Mouse (Mus musculus): ENCODE measurements around the gene Gpatch3. TPM values are rescaled to one million over a fixed set of nuclear protein-coding genes. Genes with fewer than 3 reads are reported as not detected.

Gene Gpatch3
- polyA plus RNA-seq, 1 experiment from 2014 or later: 6.3 TPM

DNA sequence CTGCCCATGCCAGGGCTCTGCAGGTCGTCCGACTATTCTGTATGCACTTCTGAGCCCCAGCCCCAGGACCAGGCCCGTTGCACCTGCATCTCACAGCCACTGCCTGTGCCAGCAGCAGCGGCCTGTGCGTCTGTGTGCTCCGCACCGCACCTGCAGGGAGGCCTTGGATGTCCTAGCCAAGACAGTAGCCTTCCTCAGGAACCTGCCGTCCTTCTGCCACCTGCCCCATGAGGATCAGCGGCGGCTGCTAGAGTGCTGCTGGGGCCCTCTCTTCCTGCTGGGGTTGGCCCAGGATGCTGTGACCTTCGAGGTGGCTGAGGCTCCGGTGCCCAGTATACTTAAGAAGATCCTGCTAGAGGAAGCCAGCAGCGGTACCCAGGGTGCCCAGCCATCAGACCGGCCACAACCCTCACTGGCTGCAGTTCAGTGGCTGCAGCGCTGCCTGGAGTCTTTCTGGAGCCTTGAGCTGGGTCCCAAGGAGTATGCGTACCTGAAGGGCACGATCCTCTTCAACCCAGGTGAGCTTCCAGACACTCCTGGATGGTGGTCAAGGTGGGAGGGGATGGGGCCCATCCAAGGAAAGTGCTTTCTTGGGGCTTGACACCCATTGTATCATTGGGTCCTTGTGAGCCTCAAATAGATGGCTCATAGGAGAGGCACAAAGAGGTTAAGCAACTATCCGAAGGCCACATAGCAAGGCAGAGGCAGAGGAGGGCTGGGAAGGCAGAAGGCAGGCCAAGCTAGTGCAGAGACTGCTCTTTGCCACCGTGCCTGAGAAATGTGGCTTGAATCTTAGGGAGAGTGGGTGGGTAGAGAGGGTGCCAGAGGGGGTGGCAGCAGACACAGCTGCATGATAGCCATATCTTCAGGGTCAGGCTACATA lies 20.9 kb upstream of the Gpatch3 start:
- ATAC-seq (ENCODE audit: low read depth) (no peak), DNase-seq (ENCODE audit: low spot score) (no peak)
- Histone ChIP-seq H3K27ac (replicated peaks; ENCODE audit: low read depth, low read length) (no peak overlapping the region), H3K9me3 (ENCODE audit: control insufficient read depth, low read length) (no peaks in the 10 kb centered on the region), H3K36me3 (ENCODE audit: control insufficient read depth, insufficient read depth, low read length) (no peaks in the 10 kb centered on the region), H3K27me3 (replicated peaks; ENCODE audit: control insufficient read depth, insufficient read depth, low read length) (no peaks in the 10 kb centered on the region), H3K9ac (ENCODE audit: low read depth, low read length) (no peak overlapping the region), H3K4me1 (ENCODE audit: control insufficient read depth, insufficient read depth, low read length) (no peaks in the 10 kb centered on the region), H3K4me2 (ENCODE audit: low read depth, low read length) (no peak overlapping the region), H3K4me3 (ENCODE audit: low read depth, low read length) (no peak overlapping the region)
- WGBS: 74% methylated on average over 19 of the region's 19 CpGs

DNA sequence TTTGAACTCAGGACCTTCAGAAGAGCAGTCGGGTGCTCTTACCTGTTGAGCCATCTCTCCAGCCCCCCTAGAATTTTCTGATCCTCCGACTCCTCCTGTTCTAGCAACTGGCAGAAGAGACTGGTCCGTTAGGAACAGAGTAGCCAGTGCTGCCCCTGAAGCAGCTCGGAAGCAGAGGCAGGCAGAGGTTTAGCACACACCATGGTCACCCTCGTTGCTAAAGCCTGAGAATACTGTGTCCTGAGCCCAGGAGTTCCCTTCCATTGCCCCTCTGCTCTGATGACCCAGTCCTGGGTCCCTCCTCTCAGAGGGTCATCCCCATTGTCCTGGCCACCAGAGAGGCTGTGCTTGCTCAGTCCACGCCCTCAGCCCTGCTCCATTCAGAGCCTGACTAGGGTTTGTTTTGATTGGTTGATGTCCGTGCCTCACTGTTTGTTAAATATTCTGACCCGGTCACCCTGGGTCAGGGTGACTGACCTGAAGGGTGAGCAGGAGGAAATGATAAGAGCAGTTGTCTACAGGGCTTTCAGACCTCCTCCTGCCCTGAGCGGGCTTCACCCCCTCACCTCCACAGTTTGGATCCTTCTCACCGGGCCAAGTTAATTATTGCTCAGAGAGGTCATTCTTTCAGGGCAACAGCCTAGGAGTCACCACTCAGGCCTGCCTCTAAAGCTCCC lies 17.4 kb upstream of the Gpatch3 start:
- ATAC-seq (ENCODE audit: low read depth): no peak
- H3K4me2 ChIP-seq (ENCODE audit: low read depth, low read length): no peak overlapping the region
- no peaks in the 10 kb centered on the region for H3K36me3 ChIP-seq (ENCODE audit: control insufficient read depth, insufficient read depth, low read length)
- H3K4me1 ChIP-seq (ENCODE audit: control insufficient read depth, insufficient read depth, low read length): no peaks in the 10 kb centered on the region
- no peaks in the 10 kb centered on the region for H3K9me3 ChIP-seq (ENCODE audit: control insufficient read depth, low read length)
- WGBS: 30% methylated on average over 10 of the region's 10 CpGs
- no peak for DNase-seq (ENCODE audit: low spot score)
- H3K27me3 ChIP-seq (replicated peaks; ENCODE audit: control insufficient read depth, insufficient read depth, low read length): no peaks in the 10 kb centered on the region
- no peak overlapping the region for H3K4me3 ChIP-seq (ENCODE audit: low read depth, low read length)
- H3K27ac ChIP-seq (replicated peaks; ENCODE audit: low read depth, low read length): no peak overlapping the region
- no peak overlapping the region for H3K9ac ChIP-seq (ENCODE audit: low read depth, low read length)

- no peak overlapping the region for H3K9ac ChIP-seq (ENCODE audit: low read depth, low read length)
- DNase-seq (ENCODE audit: low spot score) (no peak), ATAC-seq (ENCODE audit: low read depth) (no peak)
- no peaks in the 10 kb centered on the region for H3K36me3 ChIP-seq (ENCODE audit: control insufficient read depth, insufficient read depth, low read length)
- 60% methylated on average over 4 of the region's 4 CpGs for WGBS
- H3K27ac ChIP-seq (replicated peaks; ENCODE audit: low read depth, low read length): no peak overlapping the region
- H3K4me3 ChIP-seq (ENCODE audit: low read depth, low read length): no peak overlapping the region
- no peaks in the 10 kb centered on the region for H3K9me3 ChIP-seq (ENCODE audit: control insufficient read depth, low read length)
- H3K27me3 ChIP-seq (replicated peaks; ENCODE audit: control insufficient read depth, insufficient read depth, low read length): no peaks in the 10 kb centered on the region
- no peak overlapping the region for H3K4me2 ChIP-seq (ENCODE audit: low read depth, low read length)
- no peaks in the 10 kb centered on the region for H3K4me1 ChIP-seq (ENCODE audit: control insufficient read depth, insufficient read depth, low read length)
Observed at GRCm38 (mm10) chr4:133559846-133560245, 14.7 kb upstream of the Gpatch3 start.

- Histone ChIP-seq H3K4me1 (ENCODE audit: control insufficient read depth, insufficient read depth, low read length) (no peaks in the 10 kb centered on the region), H3K4me2 (ENCODE audit: low read depth, low read length) (no peak overlapping the region), H3K27me3 (replicated peaks; ENCODE audit: control insufficient read depth, insufficient read depth, low read length) (no peaks in the 10 kb centered on the region), H3K4me3 (ENCODE audit: low read depth, low read length) (no peak overlapping the region), H3K36me3 (ENCODE audit: control insufficient read depth, insufficient read depth, low read length) (no peaks in the 10 kb centered on the region), H3K9me3 (ENCODE audit: control insufficient read depth, low read length) (no peaks in the 10 kb centered on the region), H3K27ac (replicated peaks; ENCODE audit: low read depth, low read length) (no peak overlapping the region), H3K9ac (ENCODE audit: low read depth, low read length) (no peak overlapping the region)
- ATAC-seq (ENCODE audit: low read depth): no peak
- WGBS: 62% methylated on average over 4 of the region's 4 CpGs
- no peak for DNase-seq (ENCODE audit: low spot score)
Observed at GRCm38 (mm10) chr4:133561622-133562021, 12.9 kb upstream of the Gpatch3 start.

- H3K9ac ChIP-seq (ENCODE audit: low read depth, low read length): no peak overlapping the region
- 71% methylated on average over 11 of the region's 11 CpGs for WGBS
- ATAC-seq (ENCODE audit: low read depth) (no peak), DNase-seq (ENCODE audit: low spot score) (no peak)
- no peak overlapping the region for H3K4me2 ChIP-seq (ENCODE audit: low read depth, low read length)
- H3K36me3 ChIP-seq (ENCODE audit: control insufficient read depth, insufficient read depth, low read length): no peaks in the 10 kb centered on the region
- H3K27me3 ChIP-seq (replicated peaks; ENCODE audit: control insufficient read depth, insufficient read depth, low read length): no peaks in the 10 kb centered on the region
- no peaks in the 10 kb centered on the region for H3K4me1 ChIP-seq (ENCODE audit: control insufficient read depth, insufficient read depth, low read length)
- no peaks in the 10 kb centered on the region for H3K9me3 ChIP-seq (ENCODE audit: control insufficient read depth, low read length)
- no peak overlapping the region for H3K4me3 ChIP-seq (ENCODE audit: low read depth, low read length)
- no peak overlapping the region for H3K27ac ChIP-seq (replicated peaks; ENCODE audit: low read depth, low read length)
Observed at GRCm38 (mm10) chr4:133563123-133563571, 11.4 kb upstream of the Gpatch3 start.

DNA sequence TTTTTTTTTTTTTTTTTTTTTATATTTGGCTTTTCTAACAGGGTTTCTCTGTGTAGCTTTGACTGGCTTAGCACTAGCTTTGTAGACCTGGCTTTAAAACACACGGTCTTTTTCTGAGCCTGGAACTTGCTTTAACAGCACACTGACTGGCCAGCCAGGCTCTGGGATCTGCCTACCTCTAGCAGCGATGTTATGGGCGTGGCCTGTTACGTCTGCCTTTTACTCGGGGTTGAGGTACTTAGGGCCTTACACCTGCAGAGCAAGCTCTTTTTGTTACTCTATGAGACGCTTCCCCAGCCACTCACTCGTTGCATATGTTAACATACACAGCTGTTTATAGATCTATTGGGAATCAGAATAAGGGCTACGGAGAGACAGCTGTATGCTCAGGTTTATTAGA lies 7.3 kb upstream of the Gpatch3 start:
- H3K27ac ChIP-seq (replicated peaks; ENCODE audit: low read depth, low read length): no peak overlapping the region
- WGBS: 32% methylated on average over 8 of the region's 8 CpGs
- H3K9me3 ChIP-seq (ENCODE audit: control insufficient read depth, low read length): no peaks in the 10 kb centered on the region
- no peaks in the 10 kb centered on the region for H3K36me3 ChIP-seq (ENCODE audit: control insufficient read depth, insufficient read depth, low read length)
- no peak for ATAC-seq (ENCODE audit: low read depth)
- H3K4me1 ChIP-seq (ENCODE audit: control insufficient read depth, insufficient read depth, low read length): no peaks in the 10 kb centered on the region
- no peak for DNase-seq (ENCODE audit: low spot score)
- H3K4me2 ChIP-seq (ENCODE audit: low read depth, low read length): no peak overlapping the region
- H3K27me3 ChIP-seq (replicated peaks; ENCODE audit: control insufficient read depth, insufficient read depth, low read length): no peaks in the 10 kb centered on the region
- no peak overlapping the region for H3K9ac ChIP-seq (ENCODE audit: low read depth, low read length)
- no peak overlapping the region for H3K4me3 ChIP-seq (ENCODE audit: low read depth, low read length)

- Histone ChIP-seq H3K4me3 (ENCODE audit: low read depth, low read length) (no peak overlapping the region), H3K36me3 (ENCODE audit: control insufficient read depth, insufficient read depth, low read length) (no peaks in the 10 kb centered on the region), H3K27ac (replicated peaks; ENCODE audit: low read depth, low read length) (no peak overlapping the region), H3K27me3 (replicated peaks; ENCODE audit: control insufficient read depth, insufficient read depth, low read length) (no peaks in the 10 kb centered on the region), H3K4me2 (ENCODE audit: low read depth, low read length) (no peak overlapping the region), H3K9me3 (ENCODE audit: control insufficient read depth, low read length) (no peaks in the 10 kb centered on the region), H3K4me1 (ENCODE audit: control insufficient read depth, insufficient read depth, low read length) (no peaks in the 10 kb centered on the region), H3K9ac (ENCODE audit: low read depth, low read length) (no peak overlapping the region)
- 75% methylated on average over 10 of the region's 10 CpGs for WGBS
- no peak for DNase-seq (ENCODE audit: low spot score)
- ATAC-seq (ENCODE audit: low read depth): no peak
Observed at GRCm38 (mm10) chr4:133569291-133570065, 5.1 kb upstream of the Gpatch3 start.

- Histone ChIP-seq H3K27me3 (replicated peaks; ENCODE audit: control insufficient read depth, insufficient read depth, low read length) (no peaks in the 10 kb centered on the region), H3K9me3 (ENCODE audit: control insufficient read depth, low read length) (no peaks in the 10 kb centered on the region), H3K4me1 (ENCODE audit: control insufficient read depth, insufficient read depth, low read length) (peaks cover 1% of the 10 kb centered on the region; the same call in 1 of the 2 replicates), H3K4me2 (ENCODE audit: low read depth, low read length) (no peak overlapping the region), H3K9ac (ENCODE audit: low read depth, low read length) (no peak overlapping the region), H3K36me3 (ENCODE audit: control insufficient read depth, insufficient read depth, low read length) (no peaks in the 10 kb centered on the region), H3K27ac (replicated peaks; ENCODE audit: low read depth, low read length) (no peak overlapping the region), H3K4me3 (ENCODE audit: low read depth, low read length) (no peak overlapping the region)
- no peak for DNase-seq (ENCODE audit: low spot score)
- 51% methylated on average over 10 of the region's 10 CpGs for WGBS
- no peak for ATAC-seq (ENCODE audit: low read depth)
Observed at GRCm38 (mm10) chr4:133570066-133570466, 4.5 kb upstream of the Gpatch3 start.

Measured in embryonic facial prominence, embryonic 14.5 days (tissue).